In the genomic region with DNA sequence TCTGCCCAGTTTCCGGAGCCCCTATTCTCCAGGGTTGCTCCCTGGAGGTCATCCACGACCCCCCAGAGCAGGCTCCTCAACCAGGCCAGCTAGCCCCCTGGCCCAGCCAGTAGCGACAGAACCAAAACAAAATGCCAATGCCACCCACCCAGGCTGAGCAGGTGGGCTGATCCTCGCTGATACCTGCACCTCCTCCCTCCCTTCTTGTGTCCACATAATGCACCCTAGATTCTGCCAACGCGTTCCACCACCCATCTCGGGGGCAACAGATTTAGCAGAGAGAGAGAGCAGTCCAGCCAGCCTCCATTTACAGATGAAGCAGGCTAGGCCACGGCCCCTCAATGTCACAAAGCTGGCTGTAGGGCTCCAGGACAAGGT, we compare ENCODE assay signal across 8 mouse cellular contexts. TPM values are rescaled to one million over a fixed set of nuclear protein-coding genes. Genes with fewer than 3 reads are reported as not detected.
A peak's percentile ranks its signal among the peaks of the same experiment; 100 is the strongest.
DNase-seq lines count a peak whose midpoint lies in the region; ATAC-seq and TF ChIP-seq lines count a peak whose summit lies in the region.
"Had no signal": no experiment of that assay in that cellular context is flagged by ENCODE, and none has a peak within 500 bp of the region (broad histone marks: within the 10 kb centered on the region; RNA-seq: fewer than 3 reads in every experiment).

No protein-coding gene starts in this region.

- TF ChIP-seq EP300 in lung, postnatal 0 days (IDR thresholded peaks at IDR 0.05): no peak

- H3K4me1 ChIP-seq in lung, postnatal 0 days (ENCODE audit: insufficient read depth, low read depth, low read length): no peaks in the 10 kb centered on the region
- peaks cover 30% of the 10 kb centered on the region for H3K4me1 ChIP-seq in forebrain, embryonic 12.5 days
- peaks cover 23% of the 10 kb centered on the region for H3K4me1 ChIP-seq in limb, embryonic 13.5 days
- peaks cover 14% of the 10 kb centered on the region for H3K4me1 ChIP-seq in stomach, embryonic 15.5 days

- H3K4me2 ChIP-seq in lung, postnatal 0 days (replicated peaks; ENCODE audit: low read depth, low read length): peak overlapping the region; percentile 94
- peak overlapping the region; percentile 96 for H3K4me2 ChIP-seq in forebrain, embryonic 12.5 days
- H3K4me2 ChIP-seq in limb, embryonic 13.5 days (replicated peaks): peak overlapping the region; percentile 89
- peak overlapping the region; percentile 83 for H3K4me2 ChIP-seq in stomach, embryonic 15.5 days

- intact Hi-C loops in gastrocnemius, postnatal 36 days (cut with DNase I): no loop called here

- H3K36me3 ChIP-seq in lung, postnatal 0 days (ENCODE audit: insufficient read depth, low read length): no peaks in the 10 kb centered on the region
- peaks cover 12% of the 10 kb centered on the region for H3K36me3 ChIP-seq in forebrain, embryonic 12.5 days (replicated peaks)
- peaks cover 12% of the 10 kb centered on the region for H3K36me3 ChIP-seq in limb, embryonic 13.5 days
- H3K36me3 ChIP-seq in stomach, embryonic 15.5 days: peaks cover 5% of the 10 kb centered on the region; the same call in 1 of the 2 replicates

- no peaks in the 10 kb centered on the region for H3K9me3 ChIP-seq in lung, postnatal 0 days (ENCODE audit: low read length)
- H3K9me3 ChIP-seq in forebrain, embryonic 12.5 days: no peaks in the 10 kb centered on the region
- no peaks in the 10 kb centered on the region for H3K9me3 ChIP-seq in limb, embryonic 13.5 days
- H3K9me3 ChIP-seq in stomach, embryonic 15.5 days: no peaks in the 10 kb centered on the region

- H3K27ac ChIP-seq in lung, postnatal 0 days (ENCODE audit: low read length): no peak overlapping the region
- H3K27ac ChIP-seq in forebrain, embryonic 12.5 days: peak overlapping the region; percentile 85
- H3K27ac ChIP-seq in limb, embryonic 13.5 days: no peak overlapping the region; the same call in 1 of the 2 replicates
- H3K27ac ChIP-seq in stomach, embryonic 15.5 days: no peak overlapping the region

- DNase-seq in lung, postnatal 0 days (ENCODE audit: low spot score): no peak
- DNase-seq in lung, adult 18-20 months: no peak
- DNase-seq in gastrocnemius, postnatal 36 days: no peak
- no peak for DNase-seq in frontal cortex, postnatal 10 days (ENCODE audit: low spot score in 2 of 2)

- no peak for ATAC-seq in lung, postnatal 0 days
- ATAC-seq in forebrain, embryonic 12.5 days (ENCODE audit: low FRiP score): no peak
- ATAC-seq in limb, embryonic 13.5 days (ENCODE audit: low FRiP score, low read depth): no peak; the same call in 1 of the 2 replicates
- ATAC-seq in stomach, embryonic 15.5 days (ENCODE audit: insufficient read depth, low FRiP score, low read depth): no peak

- WGBS in lung, postnatal 0 days: 24% methylated on average over 8 of the region's 8 CpGs
- 21% methylated on average over 8 of the region's 8 CpGs for WGBS in forebrain, embryonic 12.5 days
- 32% methylated on average over 8 of the region's 8 CpGs for WGBS in limb, embryonic 13.5 days
- 24% methylated on average over 8 of the region's 8 CpGs for WGBS in stomach, embryonic 15.5 days

- no peak for TF ChIP-seq CTCF in lung, postnatal 0 days (IDR thresholded peaks at IDR 0.05)

- H3K27me3 ChIP-seq in lung, postnatal 0 days (replicated peaks; ENCODE audit: insufficient read depth, low read length): no peaks in the 10 kb centered on the region
- H3K27me3 ChIP-seq in forebrain, embryonic 12.5 days: no peaks in the 10 kb centered on the region
- no peaks in the 10 kb centered on the region for H3K27me3 ChIP-seq in limb, embryonic 13.5 days
- H3K27me3 ChIP-seq in stomach, embryonic 15.5 days (replicated peaks): no peaks in the 10 kb centered on the region

- peak overlapping the region; percentile 52 for H3K9ac ChIP-seq in lung, postnatal 0 days (replicated peaks; ENCODE audit: low read depth)
- H3K9ac ChIP-seq in forebrain, embryonic 12.5 days: peak overlapping the region; percentile 99
- H3K9ac ChIP-seq in limb, embryonic 13.5 days: peak overlapping the region; percentile 92
- no peak overlapping the region for H3K9ac ChIP-seq in stomach, embryonic 15.5 days

- peak overlapping the region; percentile 88 for H3K4me3 ChIP-seq in lung, postnatal 0 days (ENCODE audit: low read depth, low read length)
- H3K4me3 ChIP-seq in forebrain, embryonic 12.5 days (replicated peaks): peak overlapping the region; percentile 94
- peak overlapping the region; percentile 89 for H3K4me3 ChIP-seq in limb, embryonic 13.5 days
- peak overlapping the region; percentile 90 for H3K4me3 ChIP-seq in stomach, embryonic 15.5 days (replicated peaks)

RNA-seq across cellular contexts. Expression of a gene that starts 0.8 kb away (rescaled TPM):
- polyA plus RNA-seq in lung, postnatal 0 days (2015; fragmentation: Nextera tagmentation; extraction: Ambion mirVana): 1.4 and 1.6 TPM in 2 replicates
- polyA plus RNA-seq in forebrain, embryonic 12.5 days (2016; fragmentation: Nextera tagmentation; extraction: Ambion mirVana): 13.2 and 13.9 TPM in 2 replicates
- polyA plus RNA-seq in limb, embryonic 13.5 days (2015; fragmentation: Nextera tagmentation; extraction: Ambion mirVana): 4.3 and 4.4 TPM in 2 replicates
- 3.0 and 3.3 TPM in 2 replicates for polyA plus RNA-seq in stomach, embryonic 15.5 days (2015; fragmentation: Nextera tagmentation; extraction: Ambion mirVana)
- 1 to 10 TPM; 2.2 to 3.2 TPM for total RNA-seq in gastrocnemius, postnatal 36 days (2021)

RNA-seq across cellular contexts. Expression of a gene that starts 24.4 kb away (rescaled TPM):
- 0.08 TPM in 1 of 2 replicates, not detected in the other for polyA plus RNA-seq in lung, postnatal 0 days (2015; fragmentation: Nextera tagmentation; extraction: Ambion mirVana)
- 0.09 TPM in 1 of 2 replicates, not detected in the other for polyA plus RNA-seq in forebrain, embryonic 12.5 days (2016; fragmentation: Nextera tagmentation; extraction: Ambion mirVana)
- 0.28 and 0.33 TPM in 2 replicates for polyA plus RNA-seq in limb, embryonic 13.5 days (2015; fragmentation: Nextera tagmentation; extraction: Ambion mirVana)
- 0.09 TPM in 2 replicates for polyA plus RNA-seq in stomach, embryonic 15.5 days (2015; fragmentation: Nextera tagmentation; extraction: Ambion mirVana)
- total RNA-seq in gastrocnemius, postnatal 36 days (2021): under 1 TPM; 0.08 to 0.12 TPM

RNA-seq across cellular contexts. Expression of a gene that starts 34.0 kb away (rescaled TPM):
- polyA plus RNA-seq in lung, postnatal 0 days (2015; fragmentation: Nextera tagmentation; extraction: Ambion mirVana): 6.7 and 7.5 TPM in 2 replicates
- polyA plus RNA-seq in forebrain, embryonic 12.5 days (2016; fragmentation: Nextera tagmentation; extraction: Ambion mirVana): 28.5 and 29.1 TPM in 2 replicates
- polyA plus RNA-seq in limb, embryonic 13.5 days (2015; fragmentation: Nextera tagmentation; extraction: Ambion mirVana): 20.3 and 21.5 TPM in 2 replicates
- 12.8 and 13.2 TPM in 2 replicates for polyA plus RNA-seq in stomach, embryonic 15.5 days (2015; fragmentation: Nextera tagmentation; extraction: Ambion mirVana)
- 1 to 10 TPM; 5.8 to 7.6 TPM for total RNA-seq in gastrocnemius, postnatal 36 days (2021)

RNA-seq across cellular contexts. Expression of a gene that starts 42.3 kb away (rescaled TPM):
- not detected in 2 replicates for polyA plus RNA-seq in lung, postnatal 0 days (2015; fragmentation: Nextera tagmentation; extraction: Ambion mirVana)
- polyA plus RNA-seq in forebrain, embryonic 12.5 days (2016; fragmentation: Nextera tagmentation; extraction: Ambion mirVana): not detected in 2 replicates
- not detected in 2 replicates for polyA plus RNA-seq in limb, embryonic 13.5 days (2015; fragmentation: Nextera tagmentation; extraction: Ambion mirVana)
- not detected in 2 replicates for polyA plus RNA-seq in stomach, embryonic 15.5 days (2015; fragmentation: Nextera tagmentation; extraction: Ambion mirVana)
- not detected for total RNA-seq in gastrocnemius, postnatal 36 days (2021)
- total RNA-seq: left cerebral cortex, postnatal 14 days had no signal

RNA-seq across cellular contexts. Expression of a gene that starts 46.2 kb away (rescaled TPM):
- 18.2 and 19.5 TPM in 2 replicates for polyA plus RNA-seq in lung, postnatal 0 days (2015; fragmentation: Nextera tagmentation; extraction: Ambion mirVana)
- polyA plus RNA-seq in forebrain, embryonic 12.5 days (2016; fragmentation: Nextera tagmentation; extraction: Ambion mirVana): 60.4 and 61.5 TPM in 2 replicates
- polyA plus RNA-seq in limb, embryonic 13.5 days (2015; fragmentation: Nextera tagmentation; extraction: Ambion mirVana): 37.8 and 37.9 TPM in 2 replicates
- 32.6 and 34.3 TPM in 2 replicates for polyA plus RNA-seq in stomach, embryonic 15.5 days (2015; fragmentation: Nextera tagmentation; extraction: Ambion mirVana)
- 10 to 100 TPM in 1 of 2 experiments, 1 to 10 TPM in 1; 8.9 to 10.3 TPM for total RNA-seq in gastrocnemius, postnatal 36 days (2021)
